Mouse (Mus musculus) thymus, adult 2 months (tissue): ENCODE data around the gene Dnmt3a.

Source experiments
- CTCF ChIP-seq: fragments of 200-500 bp; IDR thresholded peaks from 2 replicates; pipeline ENCODE4 v1.5.1; 2012; ENCODE audit warnings: mild to moderate bottlenecking, control low read depth, low read length, moderate library complexity, borderline replicate concordance; ENCODE audit not compliant: control insufficient read depth, poor library complexity, insufficient read depth; ENCODE audit errors: extremely low read depth
- POLR2A ChIP-seq: fragments of 200-500 bp; IDR thresholded peaks from 2 replicates; pipeline ENCODE4 v1.6.1; 2012; ENCODE audit warnings: mild to moderate bottlenecking, low read length, control low read depth, moderate library complexity; ENCODE audit not compliant: control insufficient read depth, poor library complexity, insufficient read depth; ENCODE audit errors: extremely low read depth

DNA sequence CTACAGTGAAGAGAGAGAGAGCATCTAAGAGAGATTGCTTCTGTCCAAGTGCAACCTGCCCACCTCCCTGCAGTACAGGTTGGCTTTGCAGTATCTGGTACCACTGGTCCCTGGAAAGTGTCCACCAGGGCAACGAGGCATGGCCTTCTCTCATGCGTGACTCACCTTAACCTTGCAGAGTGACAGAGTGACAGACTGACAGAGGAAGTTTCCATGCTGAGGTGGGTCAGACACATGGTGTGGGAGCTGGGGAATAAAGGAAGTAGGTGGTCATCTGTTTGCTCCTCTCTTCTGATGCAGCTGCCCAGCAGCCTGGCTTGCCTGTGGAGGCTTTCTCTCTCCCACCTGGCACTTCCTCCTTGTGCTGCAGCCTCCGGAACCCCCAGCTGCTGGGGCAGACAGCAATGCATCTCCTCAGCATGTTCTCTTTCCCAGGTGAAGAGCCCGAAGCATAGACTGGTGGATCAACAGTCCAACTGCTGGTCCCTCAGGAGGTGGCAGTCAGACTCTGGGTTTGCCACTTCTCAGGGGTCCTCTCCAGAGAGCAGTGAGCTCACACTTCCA is 55.9 kb downstream of the Dnmt3a start:
- TF ChIP-seq POLR2A: no peak
- no peak for TF ChIP-seq CTCF
